Mouse (Mus musculus): Measurements from ENCODE around the gene Enpep. TPM values are rescaled to one million over a fixed set of nuclear protein-coding genes. Genes with fewer than 3 reads are reported as not detected.

Gene Enpep
- polyA plus RNA-seq, 1 experiment from 2014 or later, result 16.0 TPM

GRCm38 (mm10) chr3:129286426-129286825, 46.1 kb downstream of the Enpep start:
- H3K27ac ChIP-seq (ENCODE audit: low read length), result no peak overlapping the region
- H3K4me2 ChIP-seq (replicated peaks; ENCODE audit: low read depth, low read length), result no peak overlapping the region
- H3K9me3 ChIP-seq (ENCODE audit: control insufficient read depth, low read depth, low read length), result no peaks in the 10 kb centered on the region
- no peak for ATAC-seq (ENCODE audit: insufficient number of reproducible peaks, insufficient read depth, low FRiP score, low read depth)
- no peaks in the 10 kb centered on the region for H3K27me3 ChIP-seq (ENCODE audit: control insufficient read depth, insufficient read depth, low read length)
- no peaks in the 10 kb centered on the region for H3K4me1 ChIP-seq (ENCODE audit: control insufficient read depth, insufficient read depth, low read length)
- H3K36me3 ChIP-seq (ENCODE audit: control insufficient read depth, insufficient read depth, low read length), result no peaks in the 10 kb centered on the region
- H3K9ac ChIP-seq (replicated peaks; ENCODE audit: low read depth, low read length), result no peak overlapping the region
- H3K4me3 ChIP-seq (ENCODE audit: low read depth, low read length), result no peak overlapping the region
- WGBS, result 45% methylated on average over 7 of the region's 7 CpGs

GRCm38 (mm10) chr3:129284326-129284725, 48.2 kb downstream of the Enpep start:
- no peak overlapping the region for H3K27ac ChIP-seq (ENCODE audit: low read length)
- H3K4me3 ChIP-seq (ENCODE audit: low read depth, low read length), result no peak overlapping the region
- no peaks in the 10 kb centered on the region for H3K36me3 ChIP-seq (ENCODE audit: control insufficient read depth, insufficient read depth, low read length)
- no peaks in the 10 kb centered on the region for H3K4me1 ChIP-seq (ENCODE audit: control insufficient read depth, insufficient read depth, low read length)
- no peaks in the 10 kb centered on the region for H3K27me3 ChIP-seq (ENCODE audit: control insufficient read depth, insufficient read depth, low read length)
- H3K9me3 ChIP-seq (ENCODE audit: control insufficient read depth, low read depth, low read length), result no peaks in the 10 kb centered on the region
- H3K9ac ChIP-seq (replicated peaks; ENCODE audit: low read depth, low read length), result no peak overlapping the region
- WGBS, result 79% methylated on average over 5 of the region's 5 CpGs
- H3K4me2 ChIP-seq (replicated peaks; ENCODE audit: low read depth, low read length), result no peak overlapping the region
- ATAC-seq (ENCODE audit: insufficient number of reproducible peaks, insufficient read depth, low FRiP score, low read depth), result no peak

GRCm38 (mm10) chr3:129279441-129279840, 53.1 kb downstream of the Enpep start:
- no peak overlapping the region for H3K4me2 ChIP-seq (replicated peaks; ENCODE audit: low read depth, low read length)
- H3K36me3 ChIP-seq (ENCODE audit: control insufficient read depth, insufficient read depth, low read length), result no peaks in the 10 kb centered on the region
- H3K27me3 ChIP-seq (ENCODE audit: control insufficient read depth, insufficient read depth, low read length), result no peaks in the 10 kb centered on the region
- ATAC-seq (ENCODE audit: insufficient number of reproducible peaks, insufficient read depth, low FRiP score, low read depth), result no peak
- WGBS, result 88% methylated on average over 8 of the region's 8 CpGs
- no peaks in the 10 kb centered on the region for H3K9me3 ChIP-seq (ENCODE audit: control insufficient read depth, low read depth, low read length)
- H3K4me3 ChIP-seq (ENCODE audit: low read depth, low read length), result no peak overlapping the region
- no peak overlapping the region for H3K9ac ChIP-seq (replicated peaks; ENCODE audit: low read depth, low read length)
- H3K4me1 ChIP-seq (ENCODE audit: control insufficient read depth, insufficient read depth, low read length), result no peaks in the 10 kb centered on the region
- no peak overlapping the region for H3K27ac ChIP-seq (ENCODE audit: low read length)

GRCm38 (mm10) chr3:129273156-129273831, 59.2 kb downstream of the Enpep start:
- H3K4me3 ChIP-seq (ENCODE audit: low read depth, low read length), result no peak overlapping the region
- H3K27me3 ChIP-seq (ENCODE audit: control insufficient read depth, insufficient read depth, low read length), result no peaks in the 10 kb centered on the region
- WGBS, result 73% methylated on average over 6 of the region's 6 CpGs
- H3K9ac ChIP-seq (replicated peaks; ENCODE audit: low read depth, low read length), result no peak overlapping the region
- H3K4me2 ChIP-seq (replicated peaks; ENCODE audit: low read depth, low read length), result no peak overlapping the region
- no peak for ATAC-seq (ENCODE audit: insufficient number of reproducible peaks, insufficient read depth, low FRiP score, low read depth)
- H3K9me3 ChIP-seq (ENCODE audit: control insufficient read depth, low read depth, low read length), result no peaks in the 10 kb centered on the region
- no peak overlapping the region for H3K27ac ChIP-seq (ENCODE audit: low read length)
- no peaks in the 10 kb centered on the region for H3K36me3 ChIP-seq (ENCODE audit: control insufficient read depth, insufficient read depth, low read length)
- H3K4me1 ChIP-seq (ENCODE audit: control insufficient read depth, insufficient read depth, low read length), result no peaks in the 10 kb centered on the region

- H3K4me3 ChIP-seq (ENCODE audit: low read depth, low read length), result no peak overlapping the region
- H3K4me2 ChIP-seq (replicated peaks; ENCODE audit: low read depth, low read length), result no peak overlapping the region
- WGBS, result 53% methylated on average over 13 of the region's 13 CpGs
Observed at GRCm38 (mm10) chr3:129270044-129270443, 62.5 kb downstream of the Enpep start.

GRCm38 (mm10) chr3:129268886-129269683, 63.4 kb downstream of the Enpep start:
- H3K9ac ChIP-seq (replicated peaks; ENCODE audit: low read depth, low read length), result no peak overlapping the region
- no peak overlapping the region for H3K4me3 ChIP-seq (ENCODE audit: low read depth, low read length)
- no peak for ATAC-seq (ENCODE audit: insufficient number of reproducible peaks, insufficient read depth, low FRiP score, low read depth)
- no peaks in the 10 kb centered on the region for H3K4me1 ChIP-seq (ENCODE audit: control insufficient read depth, insufficient read depth, low read length)
- no peak overlapping the region for H3K27ac ChIP-seq (ENCODE audit: low read length)
- H3K4me2 ChIP-seq (replicated peaks; ENCODE audit: low read depth, low read length), result no peak overlapping the region
- H3K36me3 ChIP-seq (ENCODE audit: control insufficient read depth, insufficient read depth, low read length), result no peaks in the 10 kb centered on the region
- 92% methylated on average over 12 of the region's 12 CpGs for WGBS
- no peaks in the 10 kb centered on the region for H3K9me3 ChIP-seq (ENCODE audit: control insufficient read depth, low read depth, low read length)
- H3K27me3 ChIP-seq (ENCODE audit: control insufficient read depth, insufficient read depth, low read length), result no peaks in the 10 kb centered on the region

More at GRCm38 (mm10) chr3:129270044-129270443, 62.5 kb downstream of the Enpep start:
- H3K27ac ChIP-seq (ENCODE audit: low read length), result no peak overlapping the region
- H3K4me1 ChIP-seq (ENCODE audit: control insufficient read depth, insufficient read depth, low read length), result no peaks in the 10 kb centered on the region
- no peak overlapping the region for H3K9ac ChIP-seq (replicated peaks; ENCODE audit: low read depth, low read length)
- no peak for ATAC-seq (ENCODE audit: insufficient number of reproducible peaks, insufficient read depth, low FRiP score, low read depth)
- no peaks in the 10 kb centered on the region for H3K27me3 ChIP-seq (ENCODE audit: control insufficient read depth, insufficient read depth, low read length)
- no peaks in the 10 kb centered on the region for H3K9me3 ChIP-seq (ENCODE audit: control insufficient read depth, low read depth, low read length)
- no peaks in the 10 kb centered on the region for H3K36me3 ChIP-seq (ENCODE audit: control insufficient read depth, insufficient read depth, low read length)

- H3K4me1 ChIP-seq (ENCODE audit: control insufficient read depth, insufficient read depth, low read length), result no peaks in the 10 kb centered on the region
- H3K9ac ChIP-seq (replicated peaks; ENCODE audit: low read depth, low read length), result no peak overlapping the region
- H3K4me3 ChIP-seq (ENCODE audit: low read depth, low read length), result no peak overlapping the region
- no peak overlapping the region for H3K27ac ChIP-seq (ENCODE audit: low read length)
- no peaks in the 10 kb centered on the region for H3K36me3 ChIP-seq (ENCODE audit: control insufficient read depth, insufficient read depth, low read length)
- no peak overlapping the region for H3K4me2 ChIP-seq (replicated peaks; ENCODE audit: low read depth, low read length)
- H3K9me3 ChIP-seq (ENCODE audit: control insufficient read depth, low read depth, low read length), result no peaks in the 10 kb centered on the region
- H3K27me3 ChIP-seq (ENCODE audit: control insufficient read depth, insufficient read depth, low read length), result no peaks in the 10 kb centered on the region
- 72% methylated on average over 5 of the region's 5 CpGs for WGBS
- ATAC-seq (ENCODE audit: insufficient number of reproducible peaks, insufficient read depth, low FRiP score, low read depth), result no peak
Observed at GRCm38 (mm10) chr3:129258497-129258896, 74.0 kb downstream of the Enpep start.

GRCm38 (mm10) chr3:129256766-129257165, 75.8 kb downstream of the Enpep start:
- ATAC-seq (ENCODE audit: insufficient number of reproducible peaks, insufficient read depth, low FRiP score, low read depth), result no peak
- no peak overlapping the region for H3K27ac ChIP-seq (ENCODE audit: low read length)
- no peak overlapping the region; the same call in 1 of the 2 replicates for H3K4me2 ChIP-seq (replicated peaks; ENCODE audit: low read depth, low read length)
- no peak overlapping the region for H3K4me3 ChIP-seq (ENCODE audit: low read depth, low read length)
- no peaks in the 10 kb centered on the region for H3K4me1 ChIP-seq (ENCODE audit: control insufficient read depth, insufficient read depth, low read length)
- H3K36me3 ChIP-seq (ENCODE audit: control insufficient read depth, insufficient read depth, low read length), result no peaks in the 10 kb centered on the region
- H3K27me3 ChIP-seq (ENCODE audit: control insufficient read depth, insufficient read depth, low read length), result no peaks in the 10 kb centered on the region
- no peak overlapping the region for H3K9ac ChIP-seq (replicated peaks; ENCODE audit: low read depth, low read length)
- WGBS, result 59% methylated on average over 8 of the region's 8 CpGs
- no peaks in the 10 kb centered on the region for H3K9me3 ChIP-seq (ENCODE audit: control insufficient read depth, low read depth, low read length)
